Mouse (Mus musculus) megakaryocyte, embryonic 14.5 days (primary cell): Measurements from ENCODE around the gene Hist1h2ae.

Source experiments
- FLI1 ChIP-seq: IDR thresholded peaks from 2 replicates; pipeline ENCODE4 v1.6.1; 2012; ENCODE audit warnings: low read length, inconsistent platforms, mixed read lengths
- GATA1 ChIP-seq: IDR thresholded peaks from 3 replicates; pipeline ENCODE4 v1.6.1; 2012; ENCODE audit warnings: mixed read lengths, low read length, inconsistent platforms, borderline replicate concordance

DNA sequence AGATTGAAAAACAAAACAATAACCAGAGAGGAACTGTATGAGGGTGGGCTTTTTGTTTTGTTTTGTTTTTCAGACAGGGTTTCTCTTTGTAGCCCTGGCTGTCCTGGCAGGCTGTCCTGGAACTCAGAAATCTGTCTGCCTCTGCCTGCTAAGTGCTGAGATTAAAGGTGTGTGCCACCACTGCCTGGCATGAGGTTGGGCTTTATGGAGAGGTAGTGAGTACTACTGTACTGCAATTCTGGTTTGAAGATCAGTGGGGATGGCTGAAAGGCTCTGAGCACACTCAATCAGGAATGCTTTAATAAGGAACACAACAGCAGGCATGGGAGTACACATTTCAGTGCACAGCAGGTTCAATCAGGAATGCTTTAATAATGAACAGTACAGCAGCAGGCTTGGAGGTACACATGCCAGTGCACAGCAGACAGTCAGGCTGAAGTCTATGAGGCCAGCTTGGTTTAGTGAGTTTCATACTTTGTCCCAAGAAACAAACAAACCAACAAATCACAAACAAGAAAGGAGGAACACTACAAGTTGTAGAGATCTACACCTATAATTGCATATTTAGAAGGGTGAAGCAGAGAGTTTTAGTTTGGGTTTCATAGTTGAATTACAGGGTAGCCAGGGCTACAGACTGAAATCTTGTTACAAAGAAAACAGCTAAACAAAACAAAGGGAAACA lies 12.5 kb upstream of the Hist1h2ae start:
- TF ChIP-seq GATA1 (no peak), FLI1 (no peak)
